Mouse (Mus musculus): ENCODE data around the gene Ccdc106.

- TF ChIP-seq CTCF (IDR thresholded peaks at IDR 0.05; ENCODE audit: low read depth) (no peak), EP300 (IDR thresholded peaks at IDR 0.05; ENCODE audit: low read depth) (no peak)
Measured at GRCm38 (mm10) chr7:5091008-5091728, 70.8 kb downstream of the Ccdc106 start.

Data from liver, postnatal 0 days (tissue).